Mouse (Mus musculus) ES-Bruce4 (cell line): Measurements from ENCODE around the gene Lamb3.

Source experiments
- CTCF ChIP-seq: IDR thresholded peaks from one replicate; pipeline ENCODE4 v1.8.1; 2011; ENCODE audit warnings: low read depth, low read length
- EP300 ChIP-seq: IDR thresholded peaks from 2 replicates; pipeline ENCODE4 v1.6.1; 2011; ENCODE audit warnings: low read depth, low read length; ENCODE audit not compliant: insufficient read depth
- POLR2A ChIP-seq: IDR thresholded peaks from one replicate; pipeline ENCODE4 v1.8.1; 2011; ENCODE audit warnings: low read length; ENCODE audit not compliant: insufficient read depth

DNA sequence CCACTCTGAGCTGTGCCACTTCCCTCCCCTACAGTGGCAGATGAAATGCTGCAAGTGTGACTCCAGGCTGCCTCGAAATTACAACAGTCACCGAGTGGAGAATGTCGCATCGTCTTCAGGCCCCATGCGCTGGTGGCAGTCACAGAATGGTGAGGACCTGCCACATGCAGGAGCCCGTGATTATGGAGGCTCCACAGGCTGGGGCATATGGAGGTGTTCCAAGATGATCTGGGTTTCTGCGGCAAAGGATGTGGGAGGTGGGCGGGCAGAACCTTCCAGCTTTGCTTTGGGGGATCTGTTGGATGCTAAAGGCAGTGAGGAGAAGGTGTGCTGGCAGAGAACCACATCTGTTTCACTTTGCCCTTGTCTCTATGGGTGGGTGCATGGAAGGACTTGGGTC is 112.9 kb downstream of the Lamb3 start:
- TF ChIP-seq CTCF, result no peak
- TF ChIP-seq POLR2A, result no peak
- TF ChIP-seq EP300, result no peak
